Mouse (Mus musculus): ENCODE data around the gene Nit1. TPM values are rescaled to one million over a fixed set of nuclear protein-coding genes. Genes with fewer than 3 reads are reported as not detected.
A peak's percentile ranks its signal among the peaks of the same experiment; 100 is the strongest.
"Not testable (repeated sequence)": the region's sequence is repeated elsewhere in the genome, so short reads cannot be mapped to it uniquely, and the experiment has no call there.

The Nit1 gene
- polyA plus RNA-seq, 1 experiment from 2014 or later, result 31.2 TPM

DNA sequence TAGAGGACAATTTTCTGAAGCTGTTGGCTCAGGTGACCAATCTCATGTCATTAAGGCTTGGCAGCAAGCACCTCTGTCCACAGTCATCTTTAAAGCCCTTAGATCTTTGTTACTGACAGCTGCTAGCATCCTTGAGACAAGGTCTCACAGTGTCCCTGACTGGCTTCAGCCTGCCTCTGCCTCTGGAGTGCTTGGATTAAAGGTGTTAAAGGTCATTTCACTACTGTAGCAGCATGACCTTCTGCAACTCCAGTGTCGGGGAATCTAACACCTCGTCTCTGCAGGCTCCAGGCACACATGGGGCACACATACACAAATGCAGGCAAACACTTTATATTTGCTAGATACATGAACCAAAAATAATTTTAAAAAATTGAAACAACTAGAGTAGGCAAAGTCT, 19.9 kb downstream of the Nit1 start:
- Histone ChIP-seq H3K4me1 (replicated peaks) (peaks cover 15% of the 10 kb centered on the region), H3K9ac (no peak overlapping the region), H3K9me3 (replicated peaks) (no peaks in the 10 kb centered on the region), H3K36me3 (no peaks in the 10 kb centered on the region), H3K27me3 (no peaks in the 10 kb centered on the region), H3K4me3 (no peak overlapping the region), H3K27ac (no peak overlapping the region), H3K4me2 (no peak overlapping the region)
- no peak for ATAC-seq (replicated peaks; ENCODE audit: insufficient number of reproducible peaks, insufficient read depth, low FRiP score, low read depth)
- 66% methylated on average over 2 of the region's 2 CpGs for WGBS

DNA sequence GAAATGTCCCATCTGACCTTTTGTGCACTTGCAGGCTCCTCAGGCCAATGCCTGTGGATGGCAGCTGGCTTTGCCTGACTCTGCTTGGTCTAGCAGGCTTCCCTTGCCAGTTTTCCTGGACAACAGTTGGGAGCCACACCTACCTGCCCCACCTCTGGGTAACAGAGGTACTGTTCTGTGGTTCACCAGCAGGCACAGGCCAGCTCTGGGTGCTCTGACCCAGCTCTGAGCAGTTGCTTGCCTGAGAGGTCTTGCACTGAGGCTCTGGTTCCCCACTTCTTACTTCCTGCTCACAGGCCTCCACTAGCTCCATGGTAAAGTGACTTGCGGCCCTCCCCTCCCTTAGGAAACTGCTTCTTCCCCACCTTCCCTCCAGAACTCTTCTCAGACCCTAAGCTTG, 23.4 kb downstream of the Nit1 start:
- 81% methylated on average over 1 of the region's 1 CpGs for WGBS
- Histone ChIP-seq H3K36me3 (no peaks in the 10 kb centered on the region), H3K4me1 (replicated peaks) (0 out of 2 replicates have a peak, but pooled peaks cover 3% of the 10 kb centered on the region), H3K4me3 (no peak overlapping the region), H3K27me3 (no peaks in the 10 kb centered on the region), H3K9ac (no peak overlapping the region), H3K9me3 (replicated peaks) (no peaks in the 10 kb centered on the region), H3K27ac (no peak overlapping the region), H3K4me2 (no peak overlapping the region)
- ATAC-seq (replicated peaks; ENCODE audit: insufficient number of reproducible peaks, insufficient read depth, low FRiP score, low read depth), result no peak; the same call in 1 of the 2 replicates

DNA sequence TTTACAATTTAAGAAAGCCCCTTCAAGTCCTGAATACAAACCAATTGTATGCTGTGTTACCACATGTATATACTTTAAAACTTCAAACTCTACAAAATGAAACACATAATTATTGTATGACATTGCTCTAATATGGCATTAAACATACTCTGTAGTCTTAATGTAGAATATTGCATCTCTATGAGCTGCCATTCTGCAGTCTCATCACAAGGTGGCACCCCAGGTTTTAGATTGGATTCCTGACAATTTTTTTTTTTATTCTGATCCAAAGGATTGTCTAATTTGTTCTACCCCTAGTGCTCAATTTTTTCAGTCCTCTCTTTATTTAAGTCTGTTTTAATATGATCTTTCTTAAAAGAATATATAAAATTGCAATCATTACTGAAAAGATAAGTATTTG, 24.0 kb downstream of the Nit1 start:
- H3K36me3 ChIP-seq, result no peaks in the 10 kb centered on the region
- no peaks in the 10 kb centered on the region for H3K9me3 ChIP-seq (replicated peaks)
- H3K4me3 ChIP-seq, result no peak overlapping the region
- H3K4me2 ChIP-seq, result no peak overlapping the region
- ATAC-seq (replicated peaks; ENCODE audit: insufficient number of reproducible peaks, insufficient read depth, low FRiP score, low read depth), result no peak
- no peaks in the 10 kb centered on the region for H3K27me3 ChIP-seq
- H3K9ac ChIP-seq, result no peak overlapping the region
- no peak overlapping the region for H3K27ac ChIP-seq
- H3K4me1 ChIP-seq (replicated peaks), result 0 out of 2 replicates have a peak, but pooled peaks cover 3% of the 10 kb centered on the region

- H3K27me3 ChIP-seq, result no peaks in the 10 kb centered on the region
- H3K4me2 ChIP-seq, result peak overlapping the region; percentile 42
- H3K27ac ChIP-seq, result no peak overlapping the region
- no peaks in the 10 kb centered on the region for H3K9me3 ChIP-seq (replicated peaks)
- no peaks in the 10 kb centered on the region for H3K36me3 ChIP-seq
- ATAC-seq (replicated peaks; ENCODE audit: insufficient number of reproducible peaks, insufficient read depth, low FRiP score, low read depth), result no peak
- H3K4me1 ChIP-seq (replicated peaks), result 0 out of 2 replicates have a peak, but pooled peaks cover 3% of the 10 kb centered on the region
- peak overlapping the region; percentile 33 for H3K4me3 ChIP-seq
- WGBS, result 22% methylated on average over 5 of the region's 5 CpGs
- H3K9ac ChIP-seq, result 0 out of 2 replicates have a peak overlapping the region, but pooled peaks have one; percentile 34
Observed at GRCm38 (mm10) chr1:171320151-171320550, 25.3 kb downstream of the Nit1 start.

DNA sequence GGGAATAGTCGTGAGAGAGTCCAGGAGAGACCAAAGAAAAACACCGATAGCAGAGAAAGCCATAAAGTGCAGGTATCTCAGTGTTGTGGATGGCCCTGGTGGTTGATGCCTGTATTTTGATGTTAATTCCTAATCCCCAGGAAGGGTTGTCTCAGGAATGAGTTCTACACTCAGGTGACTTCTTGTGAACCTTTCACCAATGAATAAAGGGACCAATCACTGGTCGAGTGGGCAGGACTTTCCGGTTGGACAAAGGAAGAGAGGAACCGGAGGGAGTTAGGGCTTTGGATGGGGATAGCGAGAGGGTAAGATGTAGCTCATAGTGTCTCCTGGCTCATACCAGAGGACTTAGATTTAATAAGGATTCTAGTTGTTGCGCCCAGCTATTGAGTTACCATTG, 25.7 kb downstream of the Nit1 start:
- H3K36me3 ChIP-seq, result no peaks in the 10 kb centered on the region
- 0 out of 2 replicates have a peak, but pooled peaks cover 3% of the 10 kb centered on the region for H3K4me1 ChIP-seq (replicated peaks)
- H3K9me3 ChIP-seq (replicated peaks), result no peaks in the 10 kb centered on the region
- 0 out of 2 replicates have a peak overlapping the region, but pooled peaks have one; percentile 34 for H3K9ac ChIP-seq
- H3K4me3 ChIP-seq, result peak overlapping the region; percentile 33
- no peaks in the 10 kb centered on the region for H3K27me3 ChIP-seq
- H3K27ac ChIP-seq, result no peak overlapping the region
- peak overlapping the region; percentile 42 for H3K4me2 ChIP-seq
- 17% methylated on average over 7 of the region's 7 CpGs for WGBS
- no peak for ATAC-seq (replicated peaks; ENCODE audit: insufficient number of reproducible peaks, insufficient read depth, low FRiP score, low read depth)

DNA sequence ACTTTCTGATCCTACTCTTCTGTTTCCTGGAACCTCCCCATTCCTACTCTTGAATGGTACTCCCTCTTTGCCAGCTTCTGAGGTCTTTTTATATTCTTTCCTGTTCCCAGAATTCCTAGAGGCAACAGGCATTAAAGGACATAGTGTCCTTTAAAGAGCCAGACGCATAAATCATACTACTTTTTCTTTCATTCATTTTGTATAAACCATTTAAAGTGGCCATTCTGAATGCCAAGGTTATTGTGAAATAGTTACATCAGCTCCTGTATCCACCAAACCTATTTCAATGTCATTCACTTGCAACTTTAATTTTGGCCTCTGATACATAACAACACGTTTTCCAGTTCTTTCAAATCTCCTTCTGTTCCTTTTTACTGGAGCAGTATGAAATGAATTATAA, 36.1 kb downstream of the Nit1 start:
- Histone ChIP-seq H3K4me1 (replicated peaks) (no peaks in the 10 kb centered on the region; the same call in 1 of the 2 replicates), H3K9me3 (replicated peaks) (no peaks in the 10 kb centered on the region), H3K27ac (no peak overlapping the region), H3K4me3 (no peak overlapping the region), H3K4me2 (no peak overlapping the region), H3K36me3 (no peaks in the 10 kb centered on the region), H3K9ac (no peak overlapping the region), H3K27me3 (no peaks in the 10 kb centered on the region)
- ATAC-seq (replicated peaks; ENCODE audit: insufficient number of reproducible peaks, insufficient read depth, low FRiP score, low read depth), result no peak
- WGBS, result 66% methylated on average over 2 of the region's 2 CpGs

DNA sequence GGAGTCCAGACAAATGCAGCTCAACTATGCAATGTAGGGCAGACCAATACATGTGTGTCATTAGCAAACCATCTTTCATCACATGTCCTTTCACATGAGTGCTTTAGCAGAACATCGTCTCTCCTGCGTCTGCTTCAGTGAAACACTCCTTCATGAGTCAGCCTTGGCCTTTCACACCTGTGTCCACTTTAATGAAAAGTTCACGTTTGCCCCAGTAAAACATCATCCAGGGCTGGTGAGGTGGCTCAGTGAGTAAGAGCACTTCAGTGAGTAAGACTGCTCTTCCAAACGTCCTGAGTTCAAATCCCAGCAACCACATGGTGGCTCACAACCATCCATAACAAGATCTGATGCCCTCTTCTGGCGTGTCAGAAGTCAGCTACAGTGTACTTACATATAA, 39.3 kb downstream of the Nit1 start:
- H3K9ac ChIP-seq; H3K4me2 ChIP-seq; H3K27me3 ChIP-seq; H3K36me3 ChIP-seq; H3K4me1 ChIP-seq (replicated peaks); H3K9me3 ChIP-seq (replicated peaks); ATAC-seq (replicated peaks; ENCODE audit: insufficient number of reproducible peaks, insufficient read depth, low FRiP score, low read depth); H3K4me3 ChIP-seq: not testable (repeated sequence)
- 71% methylated on average over 5 of the region's 5 CpGs for WGBS
- H3K27ac ChIP-seq, result peak overlapping the region; percentile 27; the same call in 1 of the 2 replicates

- Histone ChIP-seq H3K4me1 (replicated peaks) (peaks cover 6% of the 10 kb centered on the region), H3K36me3 (no peaks in the 10 kb centered on the region), H3K4me2 (no peak overlapping the region), H3K27me3 (peaks cover 22% of the 10 kb centered on the region), H3K4me3 (no peak overlapping the region), H3K9ac (no peak overlapping the region), H3K9me3 (replicated peaks) (no peaks in the 10 kb centered on the region), H3K27ac (no peak overlapping the region)
- no peak for ATAC-seq (replicated peaks; ENCODE audit: insufficient number of reproducible peaks, insufficient read depth, low FRiP score, low read depth)
- 52% methylated on average over 3 of the region's 3 CpGs for WGBS
Observed at GRCm38 (mm10) chr1:171298226-171298625, 47.2 kb downstream of the Nit1 start.

DNA sequence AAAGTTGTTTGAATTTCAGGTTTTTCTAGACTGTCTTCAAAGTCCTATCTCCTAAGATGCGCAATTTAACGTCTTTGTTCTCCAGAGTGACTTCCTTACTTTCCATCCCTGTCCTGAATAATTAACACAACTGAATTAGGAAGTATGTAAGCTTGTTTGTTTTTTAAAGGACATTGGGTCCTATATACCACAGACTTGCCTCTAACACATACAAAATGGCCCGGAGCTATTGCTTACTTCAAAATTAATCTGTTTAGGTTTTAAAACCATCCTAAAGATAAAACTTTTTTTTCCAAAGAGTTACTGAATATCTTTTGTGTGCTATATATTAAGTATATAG, 50.4 kb downstream of the Nit1 start:
- H3K27ac ChIP-seq, result peak overlapping the region; percentile 94
- 0 out of 2 replicates have a peak, but pooled peaks cover 4% of the 10 kb centered on the region for H3K36me3 ChIP-seq
- H3K4me2 ChIP-seq, result peak overlapping the region; percentile 72
- WGBS, result 12% methylated on average over 3 of the region's 3 CpGs
- H3K4me3 ChIP-seq, result peak overlapping the region; percentile 80
- peak overlapping the region; percentile 83 for H3K9ac ChIP-seq
- peaks cover 8% of the 10 kb centered on the region for H3K4me1 ChIP-seq (replicated peaks)
- peaks cover 22% of the 10 kb centered on the region for H3K27me3 ChIP-seq
- no peaks in the 10 kb centered on the region for H3K9me3 ChIP-seq (replicated peaks)
- no peak for ATAC-seq (replicated peaks; ENCODE audit: insufficient number of reproducible peaks, insufficient read depth, low FRiP score, low read depth)

DNA sequence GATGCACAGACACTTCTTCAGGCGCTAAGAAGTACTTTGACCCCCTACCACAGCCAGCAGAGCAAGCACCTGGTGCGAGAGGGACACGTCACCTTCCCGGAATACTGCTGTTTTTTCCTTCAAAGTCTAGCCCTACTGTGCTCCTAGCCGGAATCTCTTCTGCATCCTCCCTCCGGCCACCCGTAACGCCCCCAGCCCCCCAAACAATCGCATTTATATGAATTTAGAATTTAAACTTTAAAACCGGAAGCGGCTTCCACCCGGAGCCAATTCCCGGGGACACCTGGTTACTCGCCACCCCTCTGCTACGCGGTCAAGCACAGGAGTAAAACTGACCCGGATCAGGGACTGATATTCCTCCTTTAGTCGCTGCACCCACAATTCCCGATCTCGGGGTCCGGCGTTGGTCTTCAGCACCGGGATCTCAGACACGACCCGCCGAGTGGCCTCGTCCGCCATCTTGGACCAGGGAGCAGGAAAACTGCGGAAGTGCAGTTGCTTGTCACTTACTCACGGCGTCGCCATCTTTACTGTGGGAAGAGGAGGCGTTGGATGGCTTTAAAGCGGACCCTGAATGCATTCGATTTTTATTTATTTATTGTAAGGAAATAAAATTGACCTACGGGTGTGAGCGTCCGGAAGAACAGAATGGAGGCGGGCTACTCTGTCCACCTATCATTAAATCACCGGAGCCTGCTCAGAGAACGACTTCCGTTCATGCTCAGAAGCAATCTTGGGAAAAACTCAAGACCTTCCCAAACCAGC, 51.0 kb downstream of the Nit1 start, which contains the start of gene Ufc1:
Gene Ufc1, minus strand, starts transcription at position 727 of the 765 bp plus-strand sequence.
- Histone ChIP-seq H3K9me3 (replicated peaks) (no peaks in the 10 kb centered on the region), H3K4me2 (peak within 1 kb of the TSS; percentile 72), H3K36me3 (peaks cover 9% of the 10 kb centered on the region; the same call in 1 of the 2 replicates), H3K4me1 (replicated peaks) (peaks cover 8% of the 10 kb centered on the region), H3K9ac (peak within 1 kb of the TSS; percentile 83), H3K4me3 (peak within 1 kb of the TSS; percentile 80), H3K27ac (peak within 1 kb of the TSS; percentile 94), H3K27me3 (peaks cover 22% of the 10 kb centered on the region)
- peak; percentile 48 for ATAC-seq (replicated peaks; ENCODE audit: insufficient number of reproducible peaks, insufficient read depth, low FRiP score, low read depth)
- WGBS, result under 1% methylated on average over 42 of the region's 42 CpGs

DNA sequence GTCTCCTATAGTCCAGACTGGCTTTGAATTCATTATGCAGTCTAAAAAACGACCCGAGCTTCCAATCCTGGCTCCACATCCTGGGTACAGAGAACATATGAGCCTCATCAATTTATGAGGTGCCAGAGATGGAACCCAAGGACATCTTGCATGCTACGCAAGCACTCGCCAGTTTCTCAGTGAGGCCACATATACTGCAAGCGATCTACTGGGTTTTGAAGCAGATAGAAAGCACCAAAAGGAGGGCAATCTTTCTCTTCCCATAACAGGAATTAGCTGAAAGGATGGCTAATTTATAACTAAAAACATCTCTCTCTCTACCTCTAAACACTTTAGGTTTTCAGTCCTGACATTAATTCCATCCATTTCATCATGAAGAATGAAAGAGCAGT, 51.5 kb downstream of the Nit1 start:
- H3K36me3 ChIP-seq, result peaks cover 15% of the 10 kb centered on the region; the same call in 1 of the 2 replicates
- ATAC-seq (replicated peaks; ENCODE audit: insufficient number of reproducible peaks, insufficient read depth, low FRiP score, low read depth), result no peak
- H3K27ac ChIP-seq, result peak overlapping the region; percentile 94; the same call in 1 of the 2 replicates
- H3K4me1 ChIP-seq (replicated peaks), result peaks cover 8% of the 10 kb centered on the region
- H3K9ac ChIP-seq, result peak overlapping the region; percentile 83
- peak overlapping the region; percentile 72 for H3K4me2 ChIP-seq
- H3K27me3 ChIP-seq, result peaks cover 22% of the 10 kb centered on the region
- H3K9me3 ChIP-seq (replicated peaks), result no peaks in the 10 kb centered on the region
- WGBS, result 37% methylated on average over 5 of the region's 5 CpGs
- H3K4me3 ChIP-seq, result peak overlapping the region; percentile 80

- H3K4me1 ChIP-seq (replicated peaks), result peaks cover 8% of the 10 kb centered on the region
- H3K4me3 ChIP-seq, result peak overlapping the region; percentile 80
- peak overlapping the region; percentile 72 for H3K4me2 ChIP-seq
- peaks cover 16% of the 10 kb centered on the region for H3K27me3 ChIP-seq
- ATAC-seq (replicated peaks; ENCODE audit: insufficient number of reproducible peaks, insufficient read depth, low FRiP score, low read depth), result no peak
- H3K9me3 ChIP-seq (replicated peaks), result no peaks in the 10 kb centered on the region
- no peak overlapping the region for H3K27ac ChIP-seq
- 79% methylated on average over 3 of the region's 3 CpGs for WGBS
- no peak overlapping the region for H3K9ac ChIP-seq
- H3K36me3 ChIP-seq, result peaks cover 20% of the 10 kb centered on the region; the same call in 1 of the 2 replicates
Observed at GRCm38 (mm10) chr1:171293351-171293750, 52.1 kb downstream of the Nit1 start.

Measured in heart, embryonic 15.5 days (tissue).